Mouse (Mus musculus): ENCODE measurements around the gene Krt81. TPM values are rescaled to one million over a fixed set of nuclear protein-coding genes. Genes with fewer than 3 reads are reported as not detected.

Krt81 gene
- total and polyA plus RNA-seq, 3 experiments = not detected

GRCm38 (mm10) chr15:101424914-101425313, 38.6 kb downstream of the Krt81 start:
- Histone ChIP-seq H3K9ac (ENCODE audit: control insufficient read depth, low read depth, low read length, poor library complexity, severe bottlenecking) (no peak overlapping the region), H3K4me1 (ENCODE audit: control insufficient read depth in 1 of 2, insufficient read depth in 2 of 2, low read length in 2 of 2) (no peaks in the 10 kb centered on the region), H3K9me3 (replicated peaks; ENCODE audit: insufficient read depth, low read length) (no peaks in the 10 kb centered on the region), H3K4me3 (ENCODE audit: control insufficient read depth in 1 of 2, insufficient read depth in 1 of 2, low read depth in 2 of 2, low read length in 2 of 2) (no peak overlapping the region), H3K27ac (ENCODE audit: control insufficient read depth, low read depth, low read length) (no peak overlapping the region), H3K36me3 (ENCODE audit: control insufficient read depth in 1 of 2, insufficient read depth in 2 of 2, low read length in 2 of 2) (no peaks in the 10 kb centered on the region), H3K79me2 (ENCODE audit: control insufficient read depth, insufficient read depth, low read length, poor library complexity) (no peaks in the 10 kb centered on the region), H3K27me3 (ENCODE audit: control insufficient read depth in 1 of 2, insufficient read depth in 2 of 2, low read length in 2 of 2) (peaks cover 0 to 5% of the 10 kb centered on the region in 2 experiments; a peak in 2 of 4 replicates)
- DNase-seq (ENCODE audit: low read depth, low spot score) = no peak
- TF ChIP-seq ZNF384 (IDR thresholded peaks at IDR 0.05; ENCODE audit: low read depth, low read length) (no peak), CHD2 (IDR thresholded peaks at IDR 0.05; ENCODE audit: low read length) (no peak), ELF1 (IDR thresholded peaks at IDR 0.05; ENCODE audit: low read depth, low read length) (no peak), POLR2A (IDR thresholded peaks at IDR 0.05; ENCODE audit: control insufficient read depth in 1 of 2, insufficient read depth in 1 of 2, low read depth in 1 of 2, low read length in 2 of 2, poor library complexity in 1 of 2) (no peak), SIN3A (IDR thresholded peaks at IDR 0.05; ENCODE audit: low read length) (no peak), GATA1 (IDR thresholded peaks at IDR 0.05; ENCODE audit: low read depth, low read length) (no peak), SMC3 (IDR thresholded peaks at IDR 0.05; ENCODE audit: low read depth, low read length) (no peak), TBP (IDR thresholded peaks at IDR 0.05; ENCODE audit: low read depth, low read length) (no peak), ZMIZ1 (IDR thresholded peaks at IDR 0.05; ENCODE audit: low read depth, low read length) (no peak), ZC3H11A (IDR thresholded peaks at IDR 0.05; ENCODE audit: low read depth, low read length) (no peak), POLR2AphosphoS5 (IDR thresholded peaks at IDR 0.05; ENCODE audit: borderline replicate concordance, low read depth, low read length) (no peak), EP300 (IDR thresholded peaks at IDR 0.05; ENCODE audit: low read depth in 1 of 2, low read length in 2 of 2) (no peak), NELFE (IDR thresholded peaks at IDR 0.05; ENCODE audit: low read depth, low read length) (no peak)

- Histone ChIP-seq H3K4me1 (ENCODE audit: control insufficient read depth in 1 of 2, insufficient read depth in 2 of 2, low read length in 2 of 2) (no peaks in the 10 kb centered on the region), H3K4me3 (ENCODE audit: control insufficient read depth in 1 of 2, insufficient read depth in 1 of 2, low read depth in 2 of 2, low read length in 2 of 2) (no peak overlapping the region), H3K36me3 (ENCODE audit: control insufficient read depth in 1 of 2, insufficient read depth in 2 of 2, low read length in 2 of 2) (no peaks in the 10 kb centered on the region), H3K9ac (ENCODE audit: control insufficient read depth, low read depth, low read length, poor library complexity, severe bottlenecking) (no peak overlapping the region), H3K27me3 (ENCODE audit: control insufficient read depth in 1 of 2, insufficient read depth in 2 of 2, low read length in 2 of 2) (0 out of 4 replicates have a peak, but pooled peaks cover 0 to 2% of the 10 kb centered on the region in 2 experiments), H3K79me2 (ENCODE audit: control insufficient read depth, insufficient read depth, low read length, poor library complexity) (no peaks in the 10 kb centered on the region), H3K9me3 (replicated peaks; ENCODE audit: insufficient read depth, low read length) (no peaks in the 10 kb centered on the region), H3K27ac (ENCODE audit: control insufficient read depth, low read depth, low read length) (no peak overlapping the region)
- TF ChIP-seq MAX (IDR thresholded peaks at IDR 0.05; ENCODE audit: low read length) = no peak
- no peak for TF ChIP-seq KAT2A (conservative IDR thresholded peaks at IDR 0.05; ENCODE audit: low read depth, low read length)
- TF ChIP-seq CTCF (IDR thresholded peaks at IDR 0.05 in 2 of 3, conservative IDR thresholded peaks at IDR 0.05 in 1 of 3; ENCODE audit: control insufficient read depth in 1 of 3, insufficient read depth in 1 of 3, low read depth in 2 of 3, low read length in 3 of 3, poor library complexity in 1 of 3, severe bottlenecking in 1 of 3) = peak in 1 of 3 experiments; percentile 8; a peak in 1 of 6 replicates
- no peak for DNase-seq (ENCODE audit: low read depth, low spot score)
These were observed 42.6 kb downstream of the Krt81 start for GRCm38 (mm10) chr15:101420903-101421302.

GRCm38 (mm10) chr15:101418950-101419349, 44.6 kb downstream of the Krt81 start:
- Histone ChIP-seq H3K9me3 (replicated peaks; ENCODE audit: insufficient read depth, low read length) (no peaks in the 10 kb centered on the region), H3K4me1 (ENCODE audit: control insufficient read depth in 1 of 2, insufficient read depth in 2 of 2, low read length in 2 of 2) (no peaks in the 10 kb centered on the region), H3K9ac (ENCODE audit: control insufficient read depth, low read depth, low read length, poor library complexity, severe bottlenecking) (no peak overlapping the region), H3K27me3 (ENCODE audit: control insufficient read depth in 1 of 2, insufficient read depth in 2 of 2, low read length in 2 of 2) (0 out of 4 replicates have a peak, but pooled peaks cover 0 to 2% of the 10 kb centered on the region in 2 experiments), H3K36me3 (ENCODE audit: control insufficient read depth in 1 of 2, insufficient read depth in 2 of 2, low read length in 2 of 2) (no peaks in the 10 kb centered on the region), H3K4me3 (ENCODE audit: control insufficient read depth in 1 of 2, insufficient read depth in 1 of 2, low read depth in 2 of 2, low read length in 2 of 2) (no peak overlapping the region), H3K79me2 (ENCODE audit: control insufficient read depth, insufficient read depth, low read length, poor library complexity) (no peaks in the 10 kb centered on the region), H3K27ac (ENCODE audit: control insufficient read depth, low read depth, low read length) (no peak overlapping the region)
- TF ChIP-seq ZMIZ1 (IDR thresholded peaks at IDR 0.05; ENCODE audit: low read depth, low read length) = no peak
- TF ChIP-seq SIN3A (IDR thresholded peaks at IDR 0.05; ENCODE audit: low read length) = no peak
- no peak for TF ChIP-seq KAT2A (conservative IDR thresholded peaks at IDR 0.05; ENCODE audit: low read depth, low read length)
- TF ChIP-seq ETS1 (IDR thresholded peaks at IDR 0.05; ENCODE audit: low read depth, low read length) = no peak
- no peak for TF ChIP-seq MEF2A (IDR thresholded peaks at IDR 0.05; ENCODE audit: extremely low read depth, insufficient replicate concordance, low read depth, low read length, poor library complexity, severe bottlenecking)
- TF ChIP-seq CHD1 (IDR thresholded peaks at IDR 0.05; ENCODE audit: low read depth, low read length) = no peak
- TF ChIP-seq BHLHE40 (IDR thresholded peaks at IDR 0.05; ENCODE audit: borderline replicate concordance, low read depth, low read length) = no peak
- no peak for TF ChIP-seq ZC3H11A (IDR thresholded peaks at IDR 0.05; ENCODE audit: low read depth, low read length)
- TF ChIP-seq MYB (IDR thresholded peaks at IDR 0.05; ENCODE audit: low read depth, low read length) = no peak
- TF ChIP-seq ZKSCAN1 (IDR thresholded peaks at IDR 0.05; ENCODE audit: low read depth, low read length) = no peak
- no peak for TF ChIP-seq USF1 (IDR thresholded peaks at IDR 0.05; ENCODE audit: low read depth, low read length)
- TF ChIP-seq ELF1 (IDR thresholded peaks at IDR 0.05; ENCODE audit: low read depth, low read length) = no peak
- no peak for TF ChIP-seq GATA1 (IDR thresholded peaks at IDR 0.05; ENCODE audit: low read depth, low read length)
- no peak for DNase-seq (ENCODE audit: low read depth, low spot score)

Data from MEL (cell line).